Mouse (Mus musculus): Measurements from ENCODE around the gene Mgst3. TPM values are rescaled to one million over a fixed set of nuclear protein-coding genes. Genes with fewer than 3 reads are reported as not detected.

The Mgst3 gene
- polyA plus RNA-seq, 1 experiment from 2014 or later = 72.0 TPM

DNA sequence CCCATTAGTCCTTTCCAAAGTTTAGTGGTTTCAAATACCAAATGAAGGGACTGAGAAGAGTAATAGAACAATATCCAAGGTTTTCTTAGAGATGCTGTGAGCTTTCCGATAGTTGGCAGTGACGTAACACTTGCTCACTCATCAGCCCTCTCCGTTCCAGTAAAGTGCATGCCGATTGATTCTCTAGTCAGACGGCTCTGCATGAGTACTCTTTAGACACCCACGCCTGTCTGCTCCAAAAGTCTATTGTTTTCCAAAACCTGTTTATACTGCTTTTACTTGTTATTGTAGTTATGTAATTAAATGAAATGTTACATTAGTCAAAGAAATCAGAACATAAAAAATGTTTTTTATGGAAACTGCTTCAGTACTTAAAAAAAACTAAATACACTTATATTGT is 64.9 kb downstream of the Mgst3 start:
- H3K4me1 ChIP-seq = no peaks in the 10 kb centered on the region

More for the DNA sequence above, 64.9 kb downstream of the Mgst3 start:
- no peak for ATAC-seq (ENCODE audit: low FRiP score, low read depth)
- no peak overlapping the region for H3K9ac ChIP-seq
- H3K9me3 ChIP-seq = no peaks in the 10 kb centered on the region
- H3K36me3 ChIP-seq = peaks cover 55% of the 10 kb centered on the region
- H3K27me3 ChIP-seq (replicated peaks) = no peaks in the 10 kb centered on the region
- H3K27ac ChIP-seq = no peak overlapping the region
- WGBS = 92% methylated on average over 6 of the region's 6 CpGs
- H3K4me3 ChIP-seq = no peak overlapping the region
- H3K4me2 ChIP-seq (replicated peaks) = no peak overlapping the region

Small RNA genes lying within 50 kb of the gene (microRNA-seq; reads per million reads assigned to microRNA genes)
- gene Gm25911 = 2.6 reads per million, percentile 6 among the genes with 10 or more reads in this experiment

Other genes starting within 250 kb of the Mgst3 start
- 93.7 and 98.4 TPM in 2 replicates for gene Uck2, start 108.5 kb downstream of the Mgst3 start, polyA plus RNA-seq (2016; fragmentation: Nextera tagmentation; extraction: Ambion mirVana)
- gene Tmco1, start 85.5 kb downstream of the Mgst3 start, polyA plus RNA-seq (2016; fragmentation: Nextera tagmentation; extraction: Ambion mirVana) = 70.5 and 83.8 TPM in 2 replicates
- gene Aldh9a1, start 43.9 kb downstream of the Mgst3 start, polyA plus RNA-seq (2016; fragmentation: Nextera tagmentation; extraction: Ambion mirVana) = 29.6 and 30.8 TPM in 2 replicates
- gene Lrrc52, start 72.9 kb upstream of the Mgst3 start, polyA plus RNA-seq (2016; fragmentation: Nextera tagmentation; extraction: Ambion mirVana) = not detected in 2 replicates
- 12.9 and 14.1 TPM in 2 replicates for gene Rxrg, start 204.5 kb upstream of the Mgst3 start, polyA plus RNA-seq (2016; fragmentation: Nextera tagmentation; extraction: Ambion mirVana)